Mouse (Mus musculus) lung, embryonic 15.5 days (tissue): ENCODE results near the gene Vipr1. TPM values are rescaled to one million over a fixed set of nuclear protein-coding genes. Genes with fewer than 3 reads are reported as not detected.

ENCODE experiments used
- ATAC-seq: fragments of 200-750 bp; cut with Nextera tagmentation; 2 replicates; pipeline ENCODE4 v1.8.0; 2017; ENCODE audit warnings: moderate number of reproducible peaks, borderline replicate concordance; ENCODE audit not compliant: low FRiP score, low TSS enrichment; ENCODE audit errors: extremely low read depth
- H3K27ac ChIP-seq: fragments of 300-500 bp; sonication (generic); 2 replicates; pipeline ENCODE4 v1.5.1; 2015; ENCODE audit warnings: moderate library complexity, mild to moderate bottlenecking, inconsistent platforms
- H3K27me3 ChIP-seq: fragments of 300-500 bp; sonication (generic); 2 replicates; pipeline ENCODE4 v1.6.1; 2015; ENCODE audit warnings: inconsistent platforms
- H3K36me3 ChIP-seq: fragments of 300-500 bp; sonication (generic); 2 replicates; pipeline ENCODE4 v1.6.1; 2015; ENCODE audit warnings: inconsistent platforms
- H3K4me1 ChIP-seq: fragments of 300-500 bp; sonication (generic); 2 replicates; pipeline ENCODE4 v1.6.1; 2015; ENCODE audit warnings: inconsistent platforms
- H3K4me2 ChIP-seq: fragments of 300-500 bp; sonication (generic); 2 replicates; pipeline ENCODE4 v1.6.1; 2015; ENCODE audit warnings: inconsistent platforms, mild to moderate bottlenecking, moderate library complexity
- H3K4me3 ChIP-seq: fragments of 300-500 bp; sonication (generic); 2 replicates; pipeline ENCODE4 v1.5.1; 2015; ENCODE audit warnings: mild to moderate bottlenecking, inconsistent platforms
- H3K9ac ChIP-seq: fragments of 300-500 bp; sonication (generic); 2 replicates; pipeline ENCODE4 v1.6.1; 2015; ENCODE audit warnings: inconsistent platforms
- H3K9me3 ChIP-seq: fragments of 300-500 bp; sonication (generic); 2 replicates; pipeline ENCODE4 v1.6.1; 2016; ENCODE audit warnings: inconsistent platforms
- WGBS: fragments of 180-500 bp; shearing (Covaris S2); methylation state at CpG from one replicate; pipeline ENCODE4 v1.1.7; 2015; 5-methylcytosine and 5-hydroxymethylcytosine counted together
- polyA plus RNA-seq: library from polyadenylated mRNA; unstranded; fragments of >200 nt; fragmentation: Nextera tagmentation; extraction: Ambion mirVana; gene quantifications from 2 replicates; pipeline ENCODE4 v1.2.1, GENCODE M21; 2015

Vipr1 gene
- polyA plus RNA-seq, 1 experiment from 2014 or later, result 0.30 TPM

GRCm38 (mm10) chr9:121682037-121682680, 39.6 kb downstream of the Vipr1 start:
- no peak for ATAC-seq
- WGBS, result 75% methylated on average over 18 of the region's 18 CpGs
- Histone ChIP-seq H3K27me3 (no peaks in the 10 kb centered on the region), H3K4me1 (peaks cover 16% of the 10 kb centered on the region), H3K9ac (no peak overlapping the region), H3K36me3 (peaks cover 6% of the 10 kb centered on the region; the same call in 1 of the 2 replicates), H3K4me2 (no peak overlapping the region), H3K27ac (no peak overlapping the region), H3K4me3 (no peak overlapping the region), H3K9me3 (no peaks in the 10 kb centered on the region)

DNA sequence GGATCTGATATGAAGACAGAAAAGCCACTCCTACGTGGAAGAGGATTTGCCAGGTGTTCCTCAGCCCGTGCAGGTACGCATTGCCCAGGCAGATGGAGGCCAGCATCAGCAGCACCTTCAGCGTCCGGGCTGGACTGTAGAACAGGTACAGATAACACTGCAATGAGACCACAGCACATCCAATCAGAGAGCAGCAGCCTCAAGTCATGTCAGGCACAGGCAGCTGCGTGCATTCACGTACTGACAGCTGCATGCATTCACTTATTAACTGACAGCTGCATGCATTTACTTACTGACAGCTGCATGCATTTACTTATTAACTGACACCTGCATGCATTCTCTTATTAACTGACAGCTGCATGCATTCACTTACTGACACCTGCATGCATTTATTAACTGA, 42.2 kb downstream of the Vipr1 start:
- 75% methylated on average over 7 of the region's 7 CpGs for WGBS
- H3K4me2 ChIP-seq, result no peak overlapping the region
- no peaks in the 10 kb centered on the region for H3K4me1 ChIP-seq
- no peak for ATAC-seq
- H3K9ac ChIP-seq, result no peak overlapping the region
- no peak overlapping the region for H3K27ac ChIP-seq
- peaks cover 15% of the 10 kb centered on the region; the same call in 1 of the 2 replicates for H3K36me3 ChIP-seq
- H3K4me3 ChIP-seq, result no peak overlapping the region
- no peaks in the 10 kb centered on the region for H3K9me3 ChIP-seq
- H3K27me3 ChIP-seq, result no peaks in the 10 kb centered on the region

GRCm38 (mm10) chr9:121690200-121690651, 47.7 kb downstream of the Vipr1 start:
- 64% methylated on average over 15 of the region's 15 CpGs for WGBS
- ATAC-seq, result no peak
- H3K36me3 ChIP-seq, result peaks cover 16% of the 10 kb centered on the region; the same call in 1 of the 2 replicates

DNA sequence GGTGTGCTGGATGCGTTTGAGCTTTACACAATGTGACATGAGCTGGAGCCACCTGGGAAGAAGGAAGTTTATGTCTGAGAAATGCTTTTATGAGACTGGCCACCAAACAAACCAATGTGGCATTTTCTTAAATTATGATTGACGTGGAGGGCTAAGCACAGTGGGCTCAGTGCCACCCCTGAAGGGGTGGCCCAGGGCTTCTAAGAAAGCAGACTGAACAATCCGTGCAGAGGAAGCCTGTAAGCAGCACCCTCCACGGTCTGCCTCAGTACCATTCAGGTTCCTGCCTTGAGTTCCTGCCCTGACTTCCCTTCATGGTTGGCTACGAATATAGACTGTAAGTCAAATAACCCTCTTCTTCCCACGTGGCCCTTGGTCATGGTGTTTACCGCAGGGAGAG, 48.2 kb downstream of the Vipr1 start:
- Histone ChIP-seq H3K27me3 (no peaks in the 10 kb centered on the region), H3K36me3 (peaks cover 14% of the 10 kb centered on the region; the same call in 1 of the 2 replicates), H3K4me2 (no peak overlapping the region), H3K27ac (no peak overlapping the region), H3K9me3 (no peaks in the 10 kb centered on the region), H3K4me1 (0 out of 2 replicates have a peak, but pooled peaks cover 3% of the 10 kb centered on the region), H3K9ac (no peak overlapping the region), H3K4me3 (no peak overlapping the region)
- 84% methylated on average over 7 of the region's 7 CpGs for WGBS
- ATAC-seq, result no peak

More at GRCm38 (mm10) chr9:121690200-121690651, 47.7 kb downstream of the Vipr1 start:
- Histone ChIP-seq H3K4me3 (no peak overlapping the region), H3K9ac (no peak overlapping the region), H3K9me3 (no peaks in the 10 kb centered on the region), H3K27ac (no peak overlapping the region), H3K27me3 (no peaks in the 10 kb centered on the region), H3K4me2 (no peak overlapping the region), H3K4me1 (0 out of 2 replicates have a peak, but pooled peaks cover 3% of the 10 kb centered on the region)

DNA sequence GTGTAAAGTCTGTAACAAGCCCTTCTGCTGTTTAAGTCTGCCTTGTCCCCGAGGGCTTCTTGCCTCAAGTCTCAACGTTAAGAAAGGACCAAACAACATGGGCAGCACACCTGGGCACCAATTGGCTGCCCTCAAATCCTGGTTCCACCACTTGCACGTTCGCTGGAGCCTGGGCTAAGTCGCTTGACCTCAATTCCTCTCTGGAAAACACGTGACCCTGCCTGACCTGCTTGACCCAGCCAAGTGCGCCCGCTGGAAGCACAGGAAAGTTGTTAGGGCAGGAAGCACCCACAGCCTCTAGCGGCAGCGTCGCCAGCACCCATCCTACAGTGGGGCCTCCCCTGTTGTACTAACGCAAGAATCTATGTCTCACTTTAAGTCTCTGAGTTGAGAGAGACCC, 52.2 kb downstream of the Vipr1 start:
- WGBS, result 62% methylated on average over 12 of the region's 12 CpGs
- no peak overlapping the region for H3K9ac ChIP-seq
- H3K4me1 ChIP-seq, result 0 out of 2 replicates have a peak, but pooled peaks cover 3% of the 10 kb centered on the region
- H3K4me3 ChIP-seq, result no peak overlapping the region
- H3K4me2 ChIP-seq, result no peak overlapping the region
- ATAC-seq, result no peak
- H3K36me3 ChIP-seq, result peaks cover 5% of the 10 kb centered on the region; the same call in 1 of the 2 replicates
- H3K27ac ChIP-seq, result no peak overlapping the region
- H3K9me3 ChIP-seq, result no peaks in the 10 kb centered on the region
- no peaks in the 10 kb centered on the region for H3K27me3 ChIP-seq

- Histone ChIP-seq H3K4me3 (no peak overlapping the region), H3K4me1 (no peaks in the 10 kb centered on the region), H3K27me3 (no peaks in the 10 kb centered on the region), H3K27ac (peak overlapping the region; percentile 20; the same call in 1 of the 2 replicates), H3K9ac (no peak overlapping the region), H3K4me2 (no peak overlapping the region), H3K36me3 (peaks cover 5% of the 10 kb centered on the region; the same call in 1 of the 2 replicates), H3K9me3 (no peaks in the 10 kb centered on the region)
- WGBS, result 76% methylated on average over 9 of the region's 9 CpGs
- peak; percentile 51; the same call in 1 of the 2 replicates for ATAC-seq
Measured at GRCm38 (mm10) chr9:121696626-121697025, 54.1 kb downstream of the Vipr1 start.

- Histone ChIP-seq H3K36me3 (peaks cover 4% of the 10 kb centered on the region; the same call in 1 of the 2 replicates), H3K27me3 (no peaks in the 10 kb centered on the region), H3K4me1 (no peaks in the 10 kb centered on the region), H3K4me2 (no peak overlapping the region), H3K9ac (no peak overlapping the region), H3K27ac (peak overlapping the region; percentile 20; the same call in 1 of the 2 replicates), H3K9me3 (no peaks in the 10 kb centered on the region), H3K4me3 (no peak overlapping the region)
- WGBS, result 95% methylated on average over 1 of the region's 1 CpGs
- peak; percentile 64 for ATAC-seq
Measured at GRCm38 (mm10) chr9:121697150-121698049, 54.9 kb downstream of the Vipr1 start.

- Histone ChIP-seq H3K4me2 (peak overlapping the region; percentile 95), H3K4me3 (peak overlapping the region; percentile 99), H3K27me3 (no peaks in the 10 kb centered on the region), H3K9me3 (no peaks in the 10 kb centered on the region), H3K9ac (peak overlapping the region; percentile 65), H3K27ac (0 out of 2 replicates have a peak overlapping the region, but pooled peaks have one; percentile 82), H3K4me1 (peaks cover 16% of the 10 kb centered on the region), H3K36me3 (no peaks in the 10 kb centered on the region)
- 30% methylated on average over 11 of the region's 11 CpGs for WGBS
- ATAC-seq, result no peak
Measured at GRCm38 (mm10) chr9:121704261-121704645, 61.7 kb downstream of the Vipr1 start.

- peaks cover 20% of the 10 kb centered on the region for H3K4me1 ChIP-seq
- ATAC-seq, result peak; percentile 97
- H3K27ac ChIP-seq, result peak within 1 kb of the TSS; percentile 82
- H3K27me3 ChIP-seq, result no peaks in the 10 kb centered on the region
- peak within 1 kb of the TSS; percentile 65 for H3K9ac ChIP-seq
- no peaks in the 10 kb centered on the region for H3K9me3 ChIP-seq
- no peaks in the 10 kb centered on the region for H3K36me3 ChIP-seq
- H3K4me2 ChIP-seq, result peak within 1 kb of the TSS; percentile 95
- peak within 1 kb of the TSS; percentile 99 for H3K4me3 ChIP-seq
- WGBS, result 1% methylated on average over 69 of the region's 69 CpGs
Measured at GRCm38 (mm10) chr9:121704646-121705625, 62.4 kb downstream of the Vipr1 start, which contains the start of gene Sec22c. Sec22c (minus strand) TSS chr9:121705490.

DNA sequence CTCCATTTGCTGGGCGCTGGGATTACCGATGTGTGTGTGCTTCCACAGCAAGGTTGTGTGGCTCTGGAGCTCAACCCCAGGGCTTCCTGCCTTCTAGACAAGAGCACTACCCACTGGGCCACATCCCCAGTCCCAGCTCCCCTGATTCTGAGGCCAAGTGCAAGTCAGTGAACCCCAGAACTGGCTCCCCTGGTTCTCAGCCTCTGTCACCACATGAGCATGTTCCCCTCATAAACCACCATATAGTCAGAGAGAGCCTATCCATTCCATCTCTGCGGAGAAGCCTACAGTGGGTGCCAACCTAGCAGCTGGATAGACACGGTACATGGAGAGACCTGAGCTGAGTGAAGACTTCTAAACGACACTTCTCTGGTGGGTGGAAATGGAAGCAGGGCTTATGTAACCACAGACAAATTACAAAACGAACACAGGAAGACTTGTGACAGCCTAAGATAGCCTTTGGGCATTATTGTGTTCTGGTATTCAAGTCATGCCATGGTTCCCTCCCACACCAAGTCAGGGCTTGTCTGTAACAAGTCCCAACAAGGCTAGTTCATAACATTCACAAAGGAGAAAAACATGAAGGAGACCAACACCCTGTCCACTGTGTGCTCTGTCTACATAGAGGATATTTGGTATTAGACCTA, 63.6 kb downstream of the Vipr1 start:
- Histone ChIP-seq H3K27me3 (no peaks in the 10 kb centered on the region), H3K4me3 (no peak overlapping the region), H3K9ac (no peak overlapping the region), H3K4me1 (peaks cover 24% of the 10 kb centered on the region), H3K4me2 (no peak overlapping the region), H3K9me3 (no peaks in the 10 kb centered on the region), H3K36me3 (no peaks in the 10 kb centered on the region), H3K27ac (no peak overlapping the region)
- WGBS, result 77% methylated on average over 6 of the region's 6 CpGs
- no peak for ATAC-seq
